Mouse (Mus musculus) thymus, adult 2 months (tissue): ENCODE results near the gene Fam76b.

ENCODE experiments used
- CTCF ChIP-seq: fragments of 200-500 bp; IDR thresholded peaks from 2 replicates; pipeline ENCODE4 v1.5.1; 2012; ENCODE audit warnings: mild to moderate bottlenecking, control low read depth, low read length, moderate library complexity, borderline replicate concordance; ENCODE audit not compliant: control insufficient read depth, poor library complexity, insufficient read depth; ENCODE audit errors: extremely low read depth
- POLR2A ChIP-seq: fragments of 200-500 bp; IDR thresholded peaks from 2 replicates; pipeline ENCODE4 v1.6.1; 2012; ENCODE audit warnings: mild to moderate bottlenecking, low read length, control low read depth, moderate library complexity; ENCODE audit not compliant: control insufficient read depth, poor library complexity, insufficient read depth; ENCODE audit errors: extremely low read depth

DNA sequence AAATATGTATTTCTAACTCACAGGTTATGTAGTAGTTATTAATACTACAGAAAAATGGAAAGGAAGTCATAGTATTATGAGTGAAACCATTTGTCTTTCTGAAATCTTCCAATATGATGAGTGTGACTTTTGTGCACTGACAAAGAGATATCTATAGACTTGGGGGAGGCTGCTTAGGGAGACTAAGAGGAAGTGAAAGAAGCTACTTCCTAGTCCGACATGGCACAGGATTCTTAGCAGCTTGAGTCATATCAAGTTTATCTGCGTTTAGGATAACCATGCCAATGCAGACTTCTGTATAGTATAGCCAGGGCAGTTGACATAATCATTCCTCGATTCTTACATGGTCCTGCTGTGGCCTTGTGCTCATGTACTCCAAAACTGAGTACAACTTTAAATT lies 7.7 kb downstream of the Fam76b start:
- TF ChIP-seq CTCF (no peak), POLR2A (no peak)
